Mouse (Mus musculus): ENCODE measurements around the gene Zfp827. TPM values are rescaled to one million over a fixed set of nuclear protein-coding genes. Genes with fewer than 3 reads are reported as not detected.

Gene Zfp827
- total RNA-seq, 2 experiments from 2014 or later: 32.3 to 33.5 TPM

DNA sequence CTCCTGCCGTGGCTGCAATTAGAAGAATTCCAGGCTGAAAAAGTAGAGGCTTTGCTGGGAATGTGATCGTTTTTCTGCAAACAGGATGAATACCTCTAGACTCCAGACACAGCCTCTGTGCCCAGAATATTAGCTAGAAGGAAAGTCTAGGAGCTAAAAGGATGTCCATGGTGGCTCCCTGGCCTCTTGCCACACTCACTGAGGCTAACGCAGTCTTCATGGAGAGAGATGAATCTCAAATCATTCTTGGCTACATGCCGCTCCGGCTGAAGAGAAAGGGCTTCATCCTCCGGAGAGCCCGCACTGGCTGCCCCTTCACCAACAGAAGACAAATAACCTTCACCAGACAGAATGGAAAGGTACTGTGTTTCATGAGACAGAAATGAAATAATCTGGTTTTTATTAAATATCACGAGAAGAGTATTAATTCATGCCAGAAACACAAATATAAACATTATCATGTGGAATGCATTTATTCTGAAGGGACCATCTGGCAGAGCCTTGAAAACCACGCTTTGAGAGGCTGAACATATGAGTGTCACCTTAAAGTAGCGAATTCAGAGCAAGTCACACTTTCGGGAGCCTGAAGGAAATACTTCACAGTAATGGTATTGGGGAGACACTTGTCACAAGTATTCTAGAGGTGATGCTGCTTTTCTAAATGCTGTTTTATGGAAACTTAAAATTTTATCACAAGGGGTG is 173.4 kb downstream of the Zfp827 start:
- TF ChIP-seq CTCF (conservative IDR thresholded peaks at IDR 0.05): no peak
- DNase-seq (ENCODE audit: low spot score in 2 of 2): no peak
- H3K4me3 ChIP-seq: no peak overlapping the region
- H3K27ac ChIP-seq: no peak overlapping the region

DNA sequence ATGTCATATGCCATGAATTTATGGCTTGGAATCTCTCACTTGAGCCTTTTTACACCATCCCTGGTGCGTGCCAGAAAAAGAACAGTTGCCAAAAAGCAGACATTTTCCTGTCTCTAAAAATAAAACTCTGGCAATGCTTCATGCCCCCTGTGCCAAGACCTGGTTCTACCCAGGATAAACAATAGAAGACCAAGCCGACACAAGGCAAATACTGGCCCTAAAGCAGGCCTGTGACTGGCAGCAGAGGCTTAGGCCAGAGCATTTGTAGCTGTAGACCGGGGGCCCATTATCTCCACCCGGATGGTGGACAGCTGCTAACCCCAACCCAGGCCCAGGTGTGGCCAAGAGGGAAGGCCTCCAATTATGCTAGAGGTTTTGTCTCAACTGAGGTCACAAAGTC is 178.7 kb downstream of the Zfp827 start:
- Histone ChIP-seq H3K27ac (no peak overlapping the region), H3K4me3 (no peak overlapping the region)
- no peak for TF ChIP-seq CTCF (conservative IDR thresholded peaks at IDR 0.05)
- no peak for DNase-seq (ENCODE audit: low spot score in 2 of 2)

DNA sequence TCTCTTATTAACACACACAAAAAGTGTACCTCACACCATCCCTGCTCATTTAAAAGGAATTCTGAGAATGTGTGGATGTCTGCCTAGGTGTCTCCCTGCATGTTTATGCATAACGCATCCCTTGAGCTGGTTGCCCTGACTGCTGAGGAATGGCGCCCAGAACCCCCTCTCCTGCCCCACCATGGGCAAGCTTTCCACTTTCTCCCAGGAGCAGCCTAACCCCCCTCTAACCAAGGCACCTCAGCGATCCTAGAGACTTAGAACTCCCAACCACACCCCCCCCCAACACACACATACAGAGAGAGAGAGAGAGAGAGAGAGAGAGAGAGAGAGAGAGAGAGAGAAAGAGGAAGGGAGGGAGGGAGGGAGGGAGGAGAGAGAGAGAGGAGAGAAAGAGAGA is 179.9 kb downstream of the Zfp827 start:
- Histone ChIP-seq H3K4me3 (no peak overlapping the region), H3K27ac (no peak overlapping the region)
- DNase-seq (ENCODE audit: low spot score in 2 of 2): no peak
- TF ChIP-seq CTCF (conservative IDR thresholded peaks at IDR 0.05): no peak

DNA sequence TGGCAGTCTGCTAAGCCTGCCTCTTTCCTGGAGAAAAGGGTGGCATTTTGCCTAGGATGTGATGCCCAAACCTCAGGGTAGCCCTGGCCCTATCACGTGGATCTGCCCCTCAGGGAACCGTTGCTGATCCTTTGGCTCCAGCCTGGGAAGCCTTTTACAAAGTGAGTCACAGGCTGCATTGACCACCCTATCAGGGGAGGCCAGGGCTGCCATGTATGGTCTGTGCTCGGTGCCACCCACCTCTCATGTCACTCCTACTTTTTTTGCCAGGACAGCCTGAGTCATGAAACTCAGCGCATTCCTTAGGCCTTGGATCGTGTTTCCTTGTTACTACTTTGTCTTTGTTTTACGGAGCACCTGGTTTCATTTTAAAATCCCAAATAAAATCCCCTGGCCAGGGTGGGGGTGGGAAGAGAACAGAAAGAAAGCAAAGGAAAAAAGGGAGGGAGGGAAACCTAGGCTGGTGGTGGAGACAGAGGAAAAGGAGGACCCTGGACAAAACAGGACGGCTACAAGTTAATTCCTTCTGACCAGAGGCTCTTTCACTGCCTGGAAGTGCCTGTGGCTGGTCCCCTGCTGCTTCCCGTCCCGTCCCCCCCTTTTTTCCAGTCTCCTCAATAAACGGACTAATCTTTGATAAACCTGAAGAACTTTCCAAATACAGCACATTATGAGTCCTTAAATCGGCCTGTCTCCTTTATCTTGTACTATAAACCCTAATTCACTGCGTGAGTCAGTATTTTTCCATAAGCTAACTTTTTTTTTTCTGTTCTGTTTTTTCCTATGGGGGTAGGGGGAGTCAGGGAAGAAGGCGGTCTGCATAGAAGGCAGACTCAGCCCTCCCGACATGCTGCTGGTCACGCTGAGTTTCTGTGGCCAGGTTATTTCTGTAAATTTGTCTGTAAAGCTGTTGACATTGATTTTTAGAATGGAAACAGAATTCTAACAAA is 180.7 kb downstream of the Zfp827 start:
- no peak for DNase-seq (ENCODE audit: low spot score in 2 of 2)
- TF ChIP-seq CTCF (conservative IDR thresholded peaks at IDR 0.05): no peak
- peak overlapping the region; percentile 36; the same call in 1 of the 2 replicates for H3K27ac ChIP-seq
- H3K4me3 ChIP-seq: no peak overlapping the region; the same call in 1 of the 2 replicates

DNA sequence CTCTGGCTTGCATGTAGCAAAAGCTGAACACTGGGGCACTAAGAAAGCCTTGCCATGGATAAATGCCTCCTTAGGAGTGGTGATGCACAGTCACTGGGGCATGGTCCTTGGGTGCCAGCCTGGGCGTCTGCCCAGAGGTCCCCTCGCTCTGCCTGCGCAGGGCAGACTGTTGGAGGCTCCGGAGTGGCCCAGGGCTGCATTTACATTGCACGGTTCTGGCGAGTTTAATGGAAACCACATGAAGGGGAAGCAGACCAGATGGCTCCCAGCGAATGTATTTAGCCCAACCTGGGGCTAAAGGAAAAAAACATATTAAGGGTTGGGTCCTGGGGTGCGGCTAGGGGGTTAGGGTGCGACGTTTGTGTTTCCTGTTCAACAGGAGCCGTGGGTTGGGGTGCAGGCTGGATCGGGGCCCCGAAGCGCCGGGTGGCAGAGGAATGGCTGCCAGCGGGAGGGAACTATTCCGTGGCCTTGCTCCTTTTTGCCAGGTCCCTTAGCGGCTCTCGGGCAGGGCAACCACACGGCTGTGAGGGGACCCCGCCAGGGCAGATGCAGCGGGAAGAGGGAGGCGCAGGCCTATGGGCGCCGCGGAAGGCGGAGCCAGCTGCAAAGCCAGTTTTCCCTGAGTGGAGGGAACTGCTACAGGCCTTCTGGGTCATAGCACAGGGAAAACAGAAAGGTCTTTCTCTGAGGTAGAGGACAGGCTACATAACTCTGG is 181.6 kb downstream of the Zfp827 start:
- no peak for TF ChIP-seq CTCF (conservative IDR thresholded peaks at IDR 0.05)
- peak overlapping the region; percentile 36; the same call in 1 of the 2 replicates for H3K27ac ChIP-seq
- no peak for DNase-seq (ENCODE audit: low spot score in 2 of 2)
- peak overlapping the region; percentile 51 for H3K4me3 ChIP-seq

DNA sequence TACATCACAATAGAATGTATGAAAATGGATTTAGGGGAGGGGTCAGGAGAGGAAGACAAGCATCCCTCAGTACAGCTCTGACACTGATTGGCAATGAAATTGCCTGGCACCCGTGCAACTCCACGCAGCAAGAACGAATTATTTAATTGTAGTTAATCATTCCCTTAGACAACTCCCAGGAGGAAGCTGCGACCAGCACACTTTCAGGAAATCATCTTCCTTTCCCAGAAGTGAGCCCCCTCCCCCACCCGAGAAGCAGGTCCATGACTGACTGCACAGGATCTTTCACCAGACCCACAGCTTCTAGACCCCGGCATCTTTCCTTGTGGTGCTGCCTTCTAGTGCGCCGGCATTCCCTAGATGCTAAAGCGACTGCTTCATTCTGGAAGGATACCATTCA is 183.4 kb downstream of the Zfp827 start:
- Histone ChIP-seq H3K27ac (no peak overlapping the region), H3K4me3 (no peak overlapping the region)
- no peak for DNase-seq (ENCODE audit: low spot score in 2 of 2)
- TF ChIP-seq CTCF (conservative IDR thresholded peaks at IDR 0.05): no peak

DNA sequence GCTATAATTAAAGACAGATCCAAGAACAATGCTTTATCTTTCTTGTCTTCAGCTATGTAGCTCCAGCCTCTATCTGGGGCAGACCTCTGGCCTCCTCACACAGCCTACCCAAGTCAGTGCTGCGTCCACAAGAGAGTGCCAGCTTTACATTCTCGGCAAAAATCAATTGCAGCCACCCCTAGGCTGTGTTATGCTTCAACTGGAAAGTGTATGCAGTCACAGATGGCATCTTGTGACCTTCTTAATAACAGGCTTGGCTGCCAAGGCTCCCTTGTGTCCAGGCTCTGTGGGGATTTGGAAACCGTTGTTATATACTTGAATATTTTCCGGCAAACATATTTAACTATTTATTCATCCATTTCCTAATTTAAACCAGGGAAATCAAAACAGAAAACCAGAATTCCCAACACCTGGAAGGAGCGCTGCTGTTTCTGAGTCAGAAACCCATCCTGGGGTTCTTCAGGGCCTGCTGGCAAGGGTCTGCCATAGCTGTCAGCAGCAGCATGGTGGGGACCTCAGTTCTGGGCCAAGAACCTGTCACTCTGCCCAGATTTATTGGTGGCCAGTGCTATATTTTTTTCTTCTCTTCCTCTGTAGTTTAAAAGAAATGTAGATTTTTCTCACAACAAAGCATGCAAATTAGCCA is 194.0 kb downstream of the Zfp827 start:
- Histone ChIP-seq H3K4me3 (no peak overlapping the region), H3K27ac (no peak overlapping the region)
- TF ChIP-seq CTCF (conservative IDR thresholded peaks at IDR 0.05): no peak
- no peak for DNase-seq (ENCODE audit: low spot score in 2 of 2)

DNA sequence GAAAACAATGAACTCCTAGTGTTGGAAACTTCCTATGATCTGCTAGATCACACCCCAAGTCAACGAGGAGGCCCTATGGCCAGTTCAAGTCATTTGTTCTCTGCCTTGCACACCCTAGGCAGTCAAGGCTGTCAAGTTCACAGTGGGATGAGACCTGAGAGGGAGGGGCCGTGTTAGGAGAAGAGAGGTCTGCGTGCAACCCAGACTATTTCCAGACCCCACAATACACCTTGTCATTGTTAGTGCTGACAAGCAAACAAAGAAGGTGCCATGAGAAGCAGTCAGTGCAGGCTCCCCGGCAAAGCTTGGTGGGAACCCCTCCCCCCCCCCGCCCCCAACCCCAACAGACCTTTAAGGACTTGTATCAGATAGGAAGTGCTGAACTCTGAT is 194.5 kb downstream of the Zfp827 start:
- TF ChIP-seq CTCF (conservative IDR thresholded peaks at IDR 0.05): no peak
- no peak for DNase-seq (ENCODE audit: low spot score in 2 of 2)
- Histone ChIP-seq H3K27ac (no peak overlapping the region), H3K4me3 (no peak overlapping the region)

DNA sequence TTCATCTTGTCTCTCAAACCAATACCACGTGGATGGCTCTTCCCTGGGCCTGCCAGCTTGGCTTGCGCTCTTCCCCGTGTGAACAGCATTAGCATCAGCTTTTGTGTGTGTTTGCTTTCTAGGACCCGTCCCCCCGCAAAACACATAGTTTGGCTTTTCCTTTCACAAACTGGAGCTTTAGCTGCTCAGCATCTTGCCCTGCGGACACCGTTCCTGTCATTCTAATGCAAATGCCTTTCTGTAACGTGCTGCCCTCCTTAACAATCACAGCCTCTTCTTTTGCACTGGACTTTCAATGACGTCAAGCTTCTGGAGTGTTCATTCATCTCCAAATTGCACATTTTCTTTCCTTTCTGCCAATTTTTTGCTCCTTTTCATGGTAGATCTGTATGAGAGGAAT is 196.1 kb downstream of the Zfp827 start:
- Histone ChIP-seq H3K4me3 (no peak overlapping the region), H3K27ac (no peak overlapping the region)
- DNase-seq (ENCODE audit: low spot score in 2 of 2): no peak
- no peak for TF ChIP-seq CTCF (conservative IDR thresholded peaks at IDR 0.05)

DNA sequence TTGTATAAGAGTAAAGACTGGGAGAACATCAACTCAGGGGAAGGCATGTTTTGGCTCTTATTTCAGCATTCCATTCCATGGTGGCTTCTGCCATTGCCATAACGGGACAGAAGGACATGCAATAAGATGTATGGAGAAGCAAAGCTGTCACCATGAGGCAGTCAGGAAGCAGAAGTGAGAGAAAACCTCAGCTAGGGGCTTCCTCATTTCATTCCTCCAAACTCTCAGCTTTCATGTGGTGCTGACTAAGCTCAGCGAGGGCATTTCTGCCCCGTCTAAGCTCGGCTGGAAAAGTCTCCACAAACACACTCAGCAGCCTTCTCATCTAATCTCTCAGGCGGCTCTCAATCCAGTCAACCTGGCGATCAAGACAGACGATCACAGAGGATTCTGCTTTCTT is 197.3 kb downstream of the Zfp827 start:
- TF ChIP-seq CTCF (conservative IDR thresholded peaks at IDR 0.05): no peak
- H3K27ac ChIP-seq: no peak overlapping the region
- no peak for DNase-seq (ENCODE audit: low spot score in 2 of 2)
- no peak overlapping the region for H3K4me3 ChIP-seq

DNA sequence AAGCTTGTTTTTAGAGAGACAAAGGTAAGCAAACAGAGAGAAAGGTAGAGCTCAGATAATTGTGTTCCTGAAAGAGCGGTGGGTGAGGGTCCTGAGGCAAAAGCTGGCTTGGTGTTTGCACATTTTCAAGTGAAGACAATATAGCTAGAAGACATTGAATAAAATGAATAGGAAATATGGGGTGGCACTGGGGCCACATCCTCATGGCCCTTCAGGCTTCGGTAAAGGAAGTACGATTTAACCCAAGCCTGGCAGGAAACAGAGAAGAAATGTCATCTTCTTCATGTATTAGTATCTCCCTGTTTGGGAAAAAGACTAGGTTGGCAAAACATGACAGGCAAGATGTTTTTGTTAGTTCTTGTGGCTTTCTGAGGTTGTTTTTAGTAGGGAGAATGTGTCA is 197.8 kb downstream of the Zfp827 start:
- no peak for DNase-seq (ENCODE audit: low spot score in 2 of 2)
- TF ChIP-seq CTCF (conservative IDR thresholded peaks at IDR 0.05): no peak
- Histone ChIP-seq H3K4me3 (no peak overlapping the region), H3K27ac (no peak overlapping the region)

DNA sequence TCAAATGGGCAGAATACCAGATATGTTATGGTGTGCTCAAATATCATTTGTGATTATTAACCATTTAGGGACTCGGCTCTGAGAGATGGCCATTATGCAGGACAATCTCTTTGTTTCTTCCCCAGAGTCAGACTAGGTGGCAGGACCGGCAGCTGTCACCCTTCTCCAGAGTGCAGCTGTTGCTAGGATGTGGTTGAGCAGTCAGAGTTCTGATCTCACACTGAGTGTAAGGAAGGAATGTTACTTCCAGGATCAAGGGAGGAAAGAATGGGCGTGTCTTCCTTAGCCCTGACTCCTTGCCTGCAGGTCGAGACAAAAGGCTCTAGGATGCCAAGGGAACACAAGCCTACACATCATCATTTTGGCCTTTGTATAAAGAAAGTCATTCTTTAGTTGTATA is 199.0 kb downstream of the Zfp827 start:
- H3K27ac ChIP-seq: no peak overlapping the region
- no peak for DNase-seq (ENCODE audit: low spot score in 2 of 2)
- no peak overlapping the region for H3K4me3 ChIP-seq
- TF ChIP-seq CTCF (conservative IDR thresholded peaks at IDR 0.05): no peak

All from layer of hippocampus, adult 2 months (tissue).